Mouse (Mus musculus) spleen, adult 2 months (tissue): ENCODE data around the gene Pnp. TPM values are rescaled to one million over a fixed set of nuclear protein-coding genes. Genes with fewer than 3 reads are reported as not detected.
A peak's percentile ranks its signal among the peaks of the same experiment; 100 is the strongest.

Source experiments
- DNase-seq, 2 experiments: peaks; one replicate each; pipeline versions ENCODE4 v3.0.0 to v3.0.0-alpha.2; 2012 to 2021; ENCODE audit warnings: low spot score in 2 of 2, low read depth in 1 of 2
- H3K27ac ChIP-seq: fragments of 200-500 bp; 2 replicates; pipeline ENCODE4 v1.5.1; 2012; ENCODE audit warnings: low read length, inconsistent platforms; ENCODE audit not compliant: insufficient read depth
- H3K27me3 ChIP-seq: fragments of 200-500 bp; 2 replicates; pipeline ENCODE4 v1.6.1; 2012; ENCODE audit warnings: mild to moderate bottlenecking, moderate library complexity, low read length, inconsistent platforms; ENCODE audit not compliant: control insufficient read depth, insufficient read depth
- H3K36me3 ChIP-seq: fragments of 200-500 bp; 2 replicates; pipeline ENCODE4 v1.6.1; 2012; ENCODE audit warnings: mild to moderate bottlenecking, low read length, inconsistent platforms; ENCODE audit not compliant: control insufficient read depth, insufficient read depth
- H3K4me1 ChIP-seq: fragments of 200-500 bp; 2 replicates; pipeline ENCODE4 v1.6.1; 2011; ENCODE audit warnings: inconsistent platforms; ENCODE audit not compliant: control insufficient read depth, insufficient read depth, insufficient read length
- H3K4me3 ChIP-seq: fragments of 200-500 bp; 2 replicates; pipeline ENCODE4 v1.5.1; 2011; ENCODE audit warnings: mild to moderate bottlenecking, inconsistent platforms; ENCODE audit not compliant: insufficient read depth, insufficient read length; ENCODE audit errors: extremely low read depth
- CTCF ChIP-seq: fragments of 200-500 bp; IDR thresholded peaks from 2 replicates; pipeline ENCODE4 v1.5.1; 2011; ENCODE audit warnings: mild to moderate bottlenecking, inconsistent platforms; ENCODE audit not compliant: insufficient read depth, insufficient read length, insufficient replicate concordance; ENCODE audit errors: extremely low read depth
- POLR2A ChIP-seq: fragments of 200-500 bp; IDR thresholded peaks from 2 replicates; pipeline ENCODE4 v1.6.1; 2011; ENCODE audit warnings: low read depth, low read length, inconsistent platforms
- WGBS: fragments of 180-500 bp; shearing (Covaris S2); methylation state at CpG from one replicate; pipeline ENCODE4 v1.1.7; 2018; 5-methylcytosine and 5-hydroxymethylcytosine counted together
- polyA plus RNA-seq: library from polyadenylated mRNA; depleted of rRNA; stranded (reverse); fragments of >200 nt; gene quantifications from 2 replicates; pipeline ENCODE4 v1.2.3, GENCODE M21; 2012

Pnp gene
- polyA plus RNA-seq, 1 experiment = 27.0 TPM

DNA sequence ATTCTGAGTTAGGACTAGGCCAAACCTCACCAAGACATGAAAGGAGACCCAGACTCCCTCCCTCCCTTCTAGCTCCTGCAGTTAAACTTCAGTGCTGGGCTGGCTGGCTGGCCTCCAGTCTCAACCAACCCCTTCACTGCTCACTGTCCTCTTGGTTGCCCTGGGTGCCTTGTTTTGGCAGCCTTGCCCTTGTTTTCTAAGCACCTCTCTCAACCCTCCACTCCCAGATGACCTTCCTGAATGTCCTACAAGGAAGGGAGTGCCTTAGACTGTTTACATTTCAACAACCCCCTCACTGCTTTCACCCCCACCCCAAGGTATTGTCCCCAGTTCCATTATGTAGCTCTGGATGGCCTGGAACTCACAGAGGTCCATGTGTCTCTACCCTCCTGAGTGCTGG lies 48.7 kb downstream of the Pnp start:
- Histone ChIP-seq H3K36me3 (no peaks in the 10 kb centered on the region), H3K27me3 (no peaks in the 10 kb centered on the region), H3K4me3 (no peak overlapping the region), H3K27ac (no peak overlapping the region), H3K4me1 (peaks cover 13% of the 10 kb centered on the region; the same call in 1 of the 2 replicates)
- DNase-seq = no peak
- TF ChIP-seq POLR2A = no peak
- no peak for TF ChIP-seq CTCF

- Histone ChIP-seq H3K4me1 (peaks cover 11% of the 10 kb centered on the region; the same call in 1 of the 2 replicates), H3K27ac (no peak overlapping the region), H3K4me3 (no peak overlapping the region), H3K36me3 (no peaks in the 10 kb centered on the region), H3K27me3 (no peaks in the 10 kb centered on the region)
- WGBS = 5% methylated on average over 2 of the region's 2 CpGs
- DNase-seq = no peak
- TF ChIP-seq POLR2A = no peak
- TF ChIP-seq CTCF = no peak
These were observed 50.3 kb downstream of the Pnp start for GRCm38 (mm10) chr14:50981207-50981606.

DNA sequence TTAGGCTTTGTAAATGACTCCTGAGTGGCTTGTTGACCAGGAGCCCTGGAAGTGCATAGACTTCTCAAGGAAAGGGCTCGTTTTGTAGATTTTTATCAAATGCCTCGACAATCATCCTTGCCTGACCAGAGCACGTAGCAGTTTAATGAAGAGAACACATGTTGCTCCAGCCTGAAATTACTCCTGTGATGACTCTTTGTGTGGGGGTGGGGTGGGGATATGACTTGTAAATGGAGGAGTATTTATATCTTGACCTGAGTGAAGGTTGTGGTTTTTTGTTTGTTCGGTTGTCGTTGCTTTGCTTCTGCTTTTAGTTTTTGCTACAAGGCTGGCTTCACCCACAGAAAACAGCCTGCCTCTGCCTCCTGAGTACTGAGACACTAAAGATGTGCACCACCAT lies 51.0 kb downstream of the Pnp start:
- Histone ChIP-seq H3K36me3 (no peaks in the 10 kb centered on the region), H3K4me1 (peaks cover 7% of the 10 kb centered on the region; the same call in 1 of the 2 replicates), H3K27me3 (no peaks in the 10 kb centered on the region), H3K4me3 (no peak overlapping the region), H3K27ac (0 out of 2 replicates have a peak overlapping the region, but pooled peaks have one; percentile 8)
- 18% methylated on average over 5 of the region's 5 CpGs for WGBS
- TF ChIP-seq CTCF (no peak), POLR2A (no peak)
- DNase-seq = no peak

- no peak for DNase-seq
- 91% methylated on average over 2 of the region's 2 CpGs for WGBS
- Histone ChIP-seq H3K4me1 (peaks cover 1% of the 10 kb centered on the region; the same call in 1 of the 2 replicates), H3K36me3 (no peaks in the 10 kb centered on the region), H3K4me3 (no peak overlapping the region), H3K27me3 (no peaks in the 10 kb centered on the region), H3K27ac (no peak overlapping the region)
- TF ChIP-seq CTCF (no peak), POLR2A (no peak)
These were observed 56.8 kb downstream of the Pnp start for GRCm38 (mm10) chr14:50987668-50988067.

DNA sequence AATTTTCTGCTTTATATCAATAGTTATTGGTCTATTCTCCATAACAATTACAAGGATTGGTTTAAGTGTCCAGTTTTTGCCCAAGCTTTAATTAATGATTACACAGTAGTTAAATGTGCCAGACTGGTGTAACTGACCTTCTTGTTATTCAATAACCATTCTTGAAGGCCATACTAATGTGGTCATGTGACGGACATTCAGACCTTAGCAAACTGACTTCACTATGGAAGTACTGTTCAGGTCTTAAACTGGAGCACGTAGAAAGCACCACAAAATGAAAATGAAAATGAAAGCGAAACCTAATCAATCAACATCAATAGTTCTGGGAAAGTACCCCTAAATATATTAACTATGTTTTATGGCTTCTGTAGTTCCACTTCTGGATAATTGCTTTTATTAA lies 60.2 kb downstream of the Pnp start:
- no peak overlapping the region for H3K27ac ChIP-seq
- H3K27me3 ChIP-seq = no peaks in the 10 kb centered on the region
- H3K4me3 ChIP-seq = no peak overlapping the region
- 62% methylated on average over 3 of the region's 3 CpGs for WGBS
- DNase-seq = no peak
- no peak for TF ChIP-seq POLR2A
- no peak for TF ChIP-seq CTCF
- H3K4me1 ChIP-seq = peaks cover 1% of the 10 kb centered on the region; the same call in 1 of the 2 replicates
- no peaks in the 10 kb centered on the region for H3K36me3 ChIP-seq

GRCm38 (mm10) chr14:50997088-50997487 lies 66.2 kb downstream of the Pnp start:
- WGBS = 5% methylated on average over 3 of the region's 3 CpGs

DNA sequence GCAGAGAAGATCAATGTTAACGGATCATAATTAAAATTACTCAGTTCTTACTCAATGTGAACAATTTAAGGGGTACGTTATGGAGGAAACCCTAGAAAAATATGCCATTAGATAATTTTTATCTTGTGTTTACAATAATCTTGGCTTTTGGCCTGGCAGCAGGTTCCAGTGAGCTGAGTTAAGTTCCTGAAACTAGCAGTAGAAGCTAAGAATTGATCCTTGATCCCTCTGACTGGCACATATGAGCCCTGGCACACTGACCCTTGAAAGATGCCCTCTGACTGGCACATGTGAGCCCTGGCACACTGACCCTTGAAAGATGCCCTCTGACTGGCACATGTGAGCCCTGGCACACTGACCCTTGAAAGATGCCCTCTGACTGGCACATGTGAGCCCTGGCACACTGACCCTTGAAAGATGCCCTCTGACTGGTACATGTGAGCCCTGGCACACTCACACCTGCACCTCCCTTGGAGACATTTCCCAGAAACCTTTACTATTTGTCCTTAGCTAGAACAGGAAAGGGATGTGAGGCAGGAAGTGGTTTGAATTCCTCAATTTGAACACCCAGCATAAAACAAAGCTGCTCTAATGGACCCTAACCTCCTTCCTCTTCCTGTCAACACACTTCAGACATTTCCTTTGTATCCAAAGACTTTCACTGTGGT lies 67.3 kb downstream of the Pnp start:
- TF ChIP-seq CTCF = no peak
- TF ChIP-seq POLR2A = no peak
- Histone ChIP-seq H3K4me3 (no peak overlapping the region), H3K27me3 (no peaks in the 10 kb centered on the region), H3K27ac (peak overlapping the region; percentile 35; the same call in 1 of the 2 replicates), H3K36me3 (no peaks in the 10 kb centered on the region), H3K4me1 (peaks cover 11% of the 10 kb centered on the region)
- DNase-seq = no peak
- 51% methylated on average over 2 of the region's 2 CpGs for WGBS

More at GRCm38 (mm10) chr14:50997088-50997487, 66.2 kb downstream of the Pnp start:
- Histone ChIP-seq H3K4me1 (peaks cover 11% of the 10 kb centered on the region), H3K27me3 (no peaks in the 10 kb centered on the region), H3K27ac (peak overlapping the region; percentile 22; the same call in 1 of the 2 replicates), H3K36me3 (no peaks in the 10 kb centered on the region), H3K4me3 (no peak overlapping the region)
- TF ChIP-seq CTCF (no peak), POLR2A (no peak)
- DNase-seq = no peak
